Mouse (Mus musculus): Measurements from ENCODE around the gene Mrps10. TPM values are rescaled to one million over a fixed set of nuclear protein-coding genes. Genes with fewer than 3 reads are reported as not detected.

Mrps10 gene
- total RNA-seq, 2 experiments from 2014 or later = 36.0 to 40.5 TPM

Other genes with a start within 250 kb of the Mrps10 start
- under 1 TPM; 0.61 to 0.73 TPM for gene Guca1b, start 16.5 kb downstream of the Mrps10 start, total RNA-seq (2021)
- gene Guca1a, start 31.7 kb downstream of the Mrps10 start, total RNA-seq (2021) = 1 to 10 TPM in 1 of 2 experiments, under 1 TPM in 1; 0.96 to 1.5 TPM
- 1 to 10 TPM in 1 of 2 experiments, under 1 TPM in 1; 0.76 to 1.0 TPM for gene AI661453, start 67.7 kb downstream of the Mrps10 start, total RNA-seq (2021)
- gene 1700001C19Rik, start 68.5 kb downstream of the Mrps10 start, total RNA-seq (2021) = not detected
- 10 to 100 TPM; 11.9 to 12.5 TPM for gene Taf8, start 133.4 kb downstream of the Mrps10 start, total RNA-seq (2021)
- gene Ccnd3, start 136.2 kb downstream of the Mrps10 start, total RNA-seq (2021) = 100 to 1,000 TPM; 270 to 304 TPM
- 10 to 100 TPM; 15.3 to 15.7 TPM for gene Bysl, start 242.6 kb downstream of the Mrps10 start, total RNA-seq (2021)
- gene Med20, start 242.7 kb downstream of the Mrps10 start, total RNA-seq (2021) = 10 to 100 TPM; 21.7 to 26.1 TPM
- 1 to 10 TPM; 2.6 to 4.0 TPM for gene Gm20517, start 242.7 kb downstream of the Mrps10 start, total RNA-seq (2021)

Measured in gastrocnemius, postnatal 4 days (tissue).